Mouse (Mus musculus) embryonic fibroblast, embryonic 13.5 days (primary cell): ENCODE data around the gene Pafah2. TPM values are rescaled to one million over a fixed set of nuclear protein-coding genes. Genes with fewer than 3 reads are reported as not detected.
A peak's percentile ranks its signal among the peaks of the same experiment; 100 is the strongest.
"Not testable (repeated sequence)": the region's sequence is repeated elsewhere in the genome, so short reads cannot be mapped to it uniquely, and the experiment has no call there.

Source experiments
- H3K27ac ChIP-seq: 2 replicates; pipeline ENCODE4 v1.5.1; 2012; ENCODE audit warnings: low read length, control low read depth, inconsistent platforms; ENCODE audit not compliant: insufficient read depth
- H3K4me1 ChIP-seq: 2 replicates; pipeline ENCODE4 v1.6.1; 2011; ENCODE audit warnings: low read length; ENCODE audit not compliant: control insufficient read depth, insufficient read depth
- H3K4me3 ChIP-seq: 2 replicates; pipeline ENCODE4 v1.5.1; 2011; ENCODE audit warnings: mild to moderate bottlenecking, control low read depth, low read length; ENCODE audit not compliant: insufficient read depth
- CTCF ChIP-seq: IDR thresholded peaks from 2 replicates; pipeline ENCODE4 v1.5.1; 2011; ENCODE audit warnings: mild to moderate bottlenecking, control low read depth, low read length, moderate library complexity, borderline replicate concordance; ENCODE audit not compliant: insufficient read depth
- POLR2A ChIP-seq: IDR thresholded peaks from 2 replicates; pipeline ENCODE4 v1.6.1; 2011; ENCODE audit warnings: low read depth, mild to moderate bottlenecking, control low read depth, low read length, moderate library complexity
- polyA plus RNA-seq: library from polyadenylated mRNA; stranded (reverse); fragments of >200 nt; gene quantifications from 2 replicates; pipeline ENCODE4 v1.2.4, GENCODE M21; 2011; ENCODE audit warnings: low read depth; ENCODE audit not compliant: missing spikeins, insufficient read length

The Pafah2 gene
- polyA plus RNA-seq, 1 experiment: 15.9 TPM

DNA sequence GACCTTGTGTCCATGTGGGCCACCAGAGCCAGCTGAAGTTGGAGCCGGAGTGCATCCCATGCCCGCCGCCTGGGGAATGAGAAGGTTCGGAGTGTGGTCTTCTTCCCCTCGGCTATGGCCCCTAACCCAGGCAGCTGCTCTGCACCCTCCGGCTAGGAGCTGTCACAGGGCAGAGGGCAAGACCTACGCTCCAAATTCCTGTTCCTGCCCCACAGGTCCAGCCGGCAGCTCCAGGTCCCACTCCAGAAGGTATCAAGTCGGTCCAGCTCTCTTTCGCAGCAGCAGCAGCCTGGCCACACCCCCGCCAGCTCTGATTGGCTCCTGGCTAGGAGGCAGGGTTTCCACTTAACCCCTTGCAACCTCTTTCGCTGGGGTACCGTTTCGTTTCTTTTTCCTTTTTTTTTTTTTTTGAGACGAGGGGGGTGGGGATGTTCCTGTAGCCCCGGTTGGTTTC, 23.8 kb upstream of the Pafah2 start:
- TF ChIP-seq CTCF: no peak
- peak; percentile 50; the same call in 1 of the 2 replicates for TF ChIP-seq POLR2A
- no peak overlapping the region for H3K27ac ChIP-seq
- peak overlapping the region; percentile 40 for H3K4me3 ChIP-seq
- H3K4me1 ChIP-seq: no peaks in the 10 kb centered on the region

- Histone ChIP-seq H3K4me3 (no peak overlapping the region), H3K27ac (no peak overlapping the region), H3K4me1 (no peaks in the 10 kb centered on the region)
- no peak for TF ChIP-seq CTCF
- no peak for TF ChIP-seq POLR2A
Observed at GRCm38 (mm10) chr4:134373295-134373694, 22.8 kb upstream of the Pafah2 start.

DNA sequence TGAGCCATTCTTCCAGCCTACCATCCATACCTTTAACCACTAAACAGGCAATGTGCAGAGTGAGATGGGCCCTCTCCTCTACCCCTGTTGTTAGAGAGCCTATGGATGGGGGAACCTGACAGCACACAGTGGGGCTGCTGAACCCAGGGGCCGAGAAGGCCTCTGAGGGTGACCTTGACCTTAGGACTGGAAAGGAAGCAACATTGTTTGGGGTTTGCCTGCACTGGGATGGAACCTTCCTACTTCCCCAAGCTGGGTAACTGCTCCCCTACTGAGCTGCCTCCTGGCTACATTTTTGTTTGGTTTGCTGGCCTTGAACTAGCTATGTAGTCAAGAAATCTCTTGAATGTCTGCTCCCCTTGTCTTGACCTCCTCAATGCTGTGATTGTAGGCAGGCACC, 21.8 kb upstream of the Pafah2 start:
- Histone ChIP-seq H3K27ac (no peak overlapping the region), H3K4me1 (no peaks in the 10 kb centered on the region), H3K4me3 (no peak overlapping the region)
- TF ChIP-seq POLR2A (no peak), CTCF (no peak)

DNA sequence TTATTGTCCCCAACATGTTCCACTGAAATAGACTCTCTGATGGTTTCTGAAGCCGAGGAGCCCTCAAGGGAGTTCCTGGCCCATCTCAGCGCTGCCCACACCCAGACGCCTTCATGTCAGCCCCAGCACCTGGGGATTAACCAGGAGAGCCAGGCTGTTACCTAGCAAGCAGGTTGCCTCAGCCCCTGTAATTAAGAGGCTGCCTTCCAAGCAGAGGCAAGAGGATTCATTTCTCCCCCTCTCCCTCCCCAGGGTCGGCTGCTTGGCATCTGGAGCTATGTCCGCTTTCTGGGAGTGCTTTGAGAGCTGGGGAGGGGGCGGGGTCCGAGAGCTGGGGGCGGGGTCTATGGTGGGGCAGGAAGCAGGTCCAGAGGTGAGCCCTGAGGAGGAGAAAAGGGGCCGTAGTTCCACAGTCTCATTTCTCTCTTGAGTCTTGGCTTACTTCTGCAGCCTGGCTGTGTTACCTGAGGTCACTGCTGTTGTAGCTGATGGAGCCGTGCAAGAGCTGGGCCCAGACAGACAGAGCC, 18.0 kb upstream of the Pafah2 start:
- TF ChIP-seq CTCF: no peak
- no peak for TF ChIP-seq POLR2A
- no peaks in the 10 kb centered on the region for H3K4me1 ChIP-seq
- H3K4me3 ChIP-seq: no peak overlapping the region
- no peak overlapping the region for H3K27ac ChIP-seq

- TF ChIP-seq CTCF (no peak), POLR2A (no peak)
- H3K27ac ChIP-seq: no peak overlapping the region
- H3K4me1 ChIP-seq: no peaks in the 10 kb centered on the region
- H3K4me3 ChIP-seq: no peak overlapping the region
Observed at GRCm38 (mm10) chr4:134379510-134379909, 16.6 kb upstream of the Pafah2 start.

- not testable (repeated sequence) for H3K4me1 ChIP-seq, H3K27ac ChIP-seq, H3K4me3 ChIP-seq
Observed at GRCm38 (mm10) chr4:134383750-134384149, 12.4 kb upstream of the Pafah2 start, which contains the start of gene Extl1. Gene Extl1 (minus strand): TSS chr4:134383850.

DNA sequence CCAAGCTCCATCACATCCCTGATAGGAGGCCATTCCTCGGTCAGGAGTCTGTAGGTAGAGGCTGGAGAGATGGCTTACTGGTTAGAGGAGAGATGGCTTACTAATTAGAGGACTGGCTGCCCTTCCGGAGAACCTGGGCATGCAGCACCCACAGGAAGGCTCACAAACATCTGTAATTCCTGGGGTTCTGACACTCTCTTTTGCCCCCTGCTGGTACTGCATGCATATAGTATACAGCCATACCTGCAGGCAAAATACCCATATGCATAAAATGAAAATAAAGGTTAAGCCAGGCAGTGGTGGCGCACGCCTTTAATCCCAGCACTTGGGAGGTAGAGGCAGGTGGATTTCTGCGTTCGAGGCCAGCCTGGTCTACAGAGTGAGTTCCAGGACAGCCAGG, 8.9 kb upstream of the Pafah2 start:
- TF ChIP-seq POLR2A: no peak
- TF ChIP-seq CTCF: no peak
- Histone ChIP-seq H3K4me3 (no peak overlapping the region), H3K27ac (no peak overlapping the region), H3K4me1 (no peaks in the 10 kb centered on the region)

- H3K27ac ChIP-seq: no peak overlapping the region
- no peak for TF ChIP-seq POLR2A
- peak; percentile 78; the same call in 1 of the 2 replicates for TF ChIP-seq CTCF
- no peaks in the 10 kb centered on the region for H3K4me1 ChIP-seq
Observed at GRCm38 (mm10) chr4:134388397-134388796, 7.7 kb upstream of the Pafah2 start.

GRCm38 (mm10) chr4:134391636-134392035, 4.5 kb upstream of the Pafah2 start:
- Histone ChIP-seq H3K4me1 (no peaks in the 10 kb centered on the region), H3K4me3 (no peak overlapping the region), H3K27ac (no peak overlapping the region)
- TF ChIP-seq POLR2A (no peak), CTCF (no peak)

More at GRCm38 (mm10) chr4:134388397-134388796, 7.7 kb upstream of the Pafah2 start:
- no peak overlapping the region for H3K4me3 ChIP-seq

DNA sequence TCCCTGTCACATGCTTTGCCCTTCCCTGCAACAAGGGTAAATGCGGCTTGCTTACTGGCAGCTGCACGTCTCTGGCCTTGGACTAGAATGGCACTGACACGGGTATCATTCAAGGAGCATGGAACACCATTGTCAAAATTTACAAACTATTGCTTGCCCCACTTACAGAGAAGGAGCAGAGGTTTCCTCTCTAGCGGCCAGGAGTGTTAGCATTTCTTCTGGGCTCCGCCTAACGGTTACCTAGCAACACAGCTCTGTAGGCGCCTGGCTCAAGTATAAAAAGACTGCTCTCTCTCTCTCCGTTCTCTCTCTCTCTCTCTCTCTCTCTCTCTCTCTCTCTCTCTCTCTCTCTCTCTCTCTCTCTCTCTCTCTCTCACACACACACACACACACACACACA, 3.5 kb upstream of the Pafah2 start:
- H3K27ac ChIP-seq: no peak overlapping the region

GRCm38 (mm10) chr4:134393026-134393425, 3.1 kb upstream of the Pafah2 start:
- H3K4me3 ChIP-seq: no peak overlapping the region
- TF ChIP-seq POLR2A: no peak
- peak; percentile 12; the same call in 1 of the 2 replicates for TF ChIP-seq CTCF
- H3K27ac ChIP-seq: no peak overlapping the region
- no peaks in the 10 kb centered on the region for H3K4me1 ChIP-seq

More for the DNA sequence above, 3.5 kb upstream of the Pafah2 start:
- Histone ChIP-seq H3K4me3 (no peak overlapping the region), H3K4me1 (no peaks in the 10 kb centered on the region)
- TF ChIP-seq CTCF (no peak), POLR2A (no peak)
